Mouse (Mus musculus) fat pad, adult 2 months (tissue): ENCODE results near the gene Jarid2.
A peak's percentile ranks its signal among the peaks of the same experiment; 100 is the strongest.

ENCODE experiments used
- DNase-seq: peaks from one replicate; pipeline ENCODE4 v3.0.0-alpha.2; 2011; ENCODE audit warnings: low read depth, low spot score; ENCODE audit errors: extremely low read depth

The Jarid2 gene

GRCm38 (mm10) chr13:44728145-44728880, 961 bp upstream of the Jarid2 start:
- DNase-seq: no peak

GRCm38 (mm10) chr13:44730146-44730864, 1.0 kb downstream of the Jarid2 start:
- peak; percentile 88 for DNase-seq

GRCm38 (mm10) chr13:44730939-44731551, 1.8 kb downstream of the Jarid2 start:
- no peak for DNase-seq

GRCm38 (mm10) chr13:44731727-44732441, 2.6 kb downstream of the Jarid2 start:
- no peak for DNase-seq

GRCm38 (mm10) chr13:44732442-44732974, 3.2 kb downstream of the Jarid2 start:
- DNase-seq: no peak

GRCm38 (mm10) chr13:44733036-44733372, 3.7 kb downstream of the Jarid2 start:
- DNase-seq: no peak

GRCm38 (mm10) chr13:44733373-44734111, 4.3 kb downstream of the Jarid2 start:
- DNase-seq: no peak

GRCm38 (mm10) chr13:44734441-44734840, 5.2 kb downstream of the Jarid2 start:
- no peak for DNase-seq

GRCm38 (mm10) chr13:44735088-44735690, 5.9 kb downstream of the Jarid2 start:
- DNase-seq: no peak

GRCm38 (mm10) chr13:44737297-44737696, 8.0 kb downstream of the Jarid2 start:
- DNase-seq: peak; percentile 79

- DNase-seq: no peak
Observed at GRCm38 (mm10) chr13:44751780-44752179, 22.5 kb downstream of the Jarid2 start.

GRCm38 (mm10) chr13:44753206-44753605, 23.9 kb downstream of the Jarid2 start:
- DNase-seq: no peak

- DNase-seq: no peak
Observed at GRCm38 (mm10) chr13:44755434-44755833, 26.2 kb downstream of the Jarid2 start.

GRCm38 (mm10) chr13:44758750-44759149, 29.5 kb downstream of the Jarid2 start:
- no peak for DNase-seq

- no peak for DNase-seq
Observed at GRCm38 (mm10) chr13:44760761-44761160, 31.5 kb downstream of the Jarid2 start.

- no peak for DNase-seq
Observed at GRCm38 (mm10) chr13:44763068-44763467, 33.8 kb downstream of the Jarid2 start.

GRCm38 (mm10) chr13:44767751-44768150, 38.5 kb downstream of the Jarid2 start:
- no peak for DNase-seq

- no peak for DNase-seq
Observed at GRCm38 (mm10) chr13:44770808-44771605, 41.7 kb downstream of the Jarid2 start.

GRCm38 (mm10) chr13:44772816-44773215, 43.5 kb downstream of the Jarid2 start:
- DNase-seq: no peak
